Mouse (Mus musculus): Measurements from ENCODE around the gene Pim3. TPM values are rescaled to one million over a fixed set of nuclear protein-coding genes. Genes with fewer than 3 reads are reported as not detected.

Gene Pim3
- polyA plus RNA-seq, 1 experiment from 2014 or later, result 46.2 TPM

GRCm38 (mm10) chr15:88895119-88895518 lies 33.1 kb downstream of the Pim3 start:
- no peak overlapping the region for H3K4me2 ChIP-seq (replicated peaks; ENCODE audit: low read depth, low read length)
- H3K4me3 ChIP-seq (ENCODE audit: low read length), result no peak overlapping the region
- 59% methylated on average over 7 of the region's 7 CpGs for WGBS
- no peak for ATAC-seq (ENCODE audit: low FRiP score, low TSS enrichment)
- 0 out of 2 replicates have a peak, but pooled peaks cover 5% of the 10 kb centered on the region for H3K4me1 ChIP-seq (ENCODE audit: control insufficient read depth, insufficient read depth, low read length)
- no peaks in the 10 kb centered on the region for H3K36me3 ChIP-seq (ENCODE audit: control insufficient read depth, insufficient read depth, low read length)
- H3K9me3 ChIP-seq (ENCODE audit: control insufficient read depth, low read length), result no peaks in the 10 kb centered on the region
- no peak overlapping the region for H3K27ac ChIP-seq (ENCODE audit: low read depth, low read length)
- H3K27me3 ChIP-seq (ENCODE audit: control insufficient read depth, insufficient read depth, low read length), result peaks cover 4% of the 10 kb centered on the region; the same call in 1 of the 2 replicates
- H3K9ac ChIP-seq (ENCODE audit: low read depth, low read length), result no peak overlapping the region

GRCm38 (mm10) chr15:88895891-88896290 lies 33.9 kb downstream of the Pim3 start:
- Histone ChIP-seq H3K4me2 (replicated peaks; ENCODE audit: low read depth, low read length) (no peak overlapping the region), H3K4me3 (ENCODE audit: low read length) (no peak overlapping the region), H3K27me3 (ENCODE audit: control insufficient read depth, insufficient read depth, low read length) (peaks cover 4% of the 10 kb centered on the region; the same call in 1 of the 2 replicates), H3K4me1 (ENCODE audit: control insufficient read depth, insufficient read depth, low read length) (no peaks in the 10 kb centered on the region), H3K9ac (ENCODE audit: low read depth, low read length) (no peak overlapping the region), H3K36me3 (ENCODE audit: control insufficient read depth, insufficient read depth, low read length) (no peaks in the 10 kb centered on the region), H3K27ac (ENCODE audit: low read depth, low read length) (no peak overlapping the region), H3K9me3 (ENCODE audit: control insufficient read depth, low read length) (no peaks in the 10 kb centered on the region)
- WGBS, result 87% methylated on average over 6 of the region's 6 CpGs
- no peak for ATAC-seq (ENCODE audit: low FRiP score, low TSS enrichment)

- Histone ChIP-seq H3K36me3 (ENCODE audit: control insufficient read depth, insufficient read depth, low read length) (no peaks in the 10 kb centered on the region), H3K9ac (ENCODE audit: low read depth, low read length) (no peak overlapping the region), H3K27me3 (ENCODE audit: control insufficient read depth, insufficient read depth, low read length) (peaks cover 4% of the 10 kb centered on the region; the same call in 1 of the 2 replicates), H3K4me2 (replicated peaks; ENCODE audit: low read depth, low read length) (no peak overlapping the region), H3K4me1 (ENCODE audit: control insufficient read depth, insufficient read depth, low read length) (no peaks in the 10 kb centered on the region), H3K9me3 (ENCODE audit: control insufficient read depth, low read length) (no peaks in the 10 kb centered on the region), H3K27ac (ENCODE audit: low read depth, low read length) (no peak overlapping the region), H3K4me3 (ENCODE audit: low read length) (no peak overlapping the region)
- no peak for ATAC-seq (ENCODE audit: low FRiP score, low TSS enrichment)
- 82% methylated on average over 10 of the region's 10 CpGs for WGBS
These were observed 34.5 kb downstream of the Pim3 start for GRCm38 (mm10) chr15:88896341-88896980.

GRCm38 (mm10) chr15:88902200-88902875 lies 40.4 kb downstream of the Pim3 start:
- Histone ChIP-seq H3K9me3 (ENCODE audit: control insufficient read depth, low read length) (no peaks in the 10 kb centered on the region), H3K4me1 (ENCODE audit: control insufficient read depth, insufficient read depth, low read length) (no peaks in the 10 kb centered on the region), H3K27me3 (ENCODE audit: control insufficient read depth, insufficient read depth, low read length) (no peaks in the 10 kb centered on the region), H3K4me3 (ENCODE audit: low read length) (no peak overlapping the region), H3K36me3 (ENCODE audit: control insufficient read depth, insufficient read depth, low read length) (no peaks in the 10 kb centered on the region), H3K4me2 (replicated peaks; ENCODE audit: low read depth, low read length) (no peak overlapping the region), H3K9ac (ENCODE audit: low read depth, low read length) (no peak overlapping the region), H3K27ac (ENCODE audit: low read depth, low read length) (no peak overlapping the region)
- 85% methylated on average over 15 of the region's 15 CpGs for WGBS
- ATAC-seq (ENCODE audit: low FRiP score, low TSS enrichment), result no peak

- H3K4me3 ChIP-seq (ENCODE audit: low read length), result no peak overlapping the region
- 100% methylated on average over 1 of the region's 1 CpGs for WGBS
These were observed 41.1 kb downstream of the Pim3 start for GRCm38 (mm10) chr15:88903086-88903485.

GRCm38 (mm10) chr15:88904056-88904811 lies 42.2 kb downstream of the Pim3 start:
- Histone ChIP-seq H3K4me3 (ENCODE audit: low read length) (no peak overlapping the region), H3K4me2 (replicated peaks; ENCODE audit: low read depth, low read length) (no peak overlapping the region), H3K36me3 (ENCODE audit: control insufficient read depth, insufficient read depth, low read length) (no peaks in the 10 kb centered on the region), H3K9me3 (ENCODE audit: control insufficient read depth, low read length) (no peaks in the 10 kb centered on the region), H3K9ac (ENCODE audit: low read depth, low read length) (no peak overlapping the region), H3K27me3 (ENCODE audit: control insufficient read depth, insufficient read depth, low read length) (no peaks in the 10 kb centered on the region), H3K4me1 (ENCODE audit: control insufficient read depth, insufficient read depth, low read length) (no peaks in the 10 kb centered on the region), H3K27ac (ENCODE audit: low read depth, low read length) (no peak overlapping the region)
- no peak for ATAC-seq (ENCODE audit: low FRiP score, low TSS enrichment)
- 82% methylated on average over 14 of the region's 14 CpGs for WGBS

More at GRCm38 (mm10) chr15:88903086-88903485, 41.1 kb downstream of the Pim3 start:
- no peaks in the 10 kb centered on the region for H3K27me3 ChIP-seq (ENCODE audit: control insufficient read depth, insufficient read depth, low read length)
- no peaks in the 10 kb centered on the region for H3K36me3 ChIP-seq (ENCODE audit: control insufficient read depth, insufficient read depth, low read length)
- no peaks in the 10 kb centered on the region for H3K4me1 ChIP-seq (ENCODE audit: control insufficient read depth, insufficient read depth, low read length)
- H3K4me2 ChIP-seq (replicated peaks; ENCODE audit: low read depth, low read length), result no peak overlapping the region
- no peaks in the 10 kb centered on the region for H3K9me3 ChIP-seq (ENCODE audit: control insufficient read depth, low read length)
- no peak for ATAC-seq (ENCODE audit: low FRiP score, low TSS enrichment)
- no peak overlapping the region for H3K27ac ChIP-seq (ENCODE audit: low read depth, low read length)
- H3K9ac ChIP-seq (ENCODE audit: low read depth, low read length), result no peak overlapping the region

GRCm38 (mm10) chr15:88906347-88906746 lies 44.4 kb downstream of the Pim3 start:
- H3K9ac ChIP-seq (ENCODE audit: low read depth, low read length), result no peak overlapping the region
- ATAC-seq (ENCODE audit: low FRiP score, low TSS enrichment), result no peak
- H3K4me3 ChIP-seq (ENCODE audit: low read length), result no peak overlapping the region
- H3K36me3 ChIP-seq (ENCODE audit: control insufficient read depth, insufficient read depth, low read length), result no peaks in the 10 kb centered on the region
- H3K9me3 ChIP-seq (ENCODE audit: control insufficient read depth, low read length), result no peaks in the 10 kb centered on the region
- no peaks in the 10 kb centered on the region for H3K4me1 ChIP-seq (ENCODE audit: control insufficient read depth, insufficient read depth, low read length)
- no peaks in the 10 kb centered on the region for H3K27me3 ChIP-seq (ENCODE audit: control insufficient read depth, insufficient read depth, low read length)
- H3K27ac ChIP-seq (ENCODE audit: low read depth, low read length), result no peak overlapping the region
- H3K4me2 ChIP-seq (replicated peaks; ENCODE audit: low read depth, low read length), result no peak overlapping the region
- 77% methylated on average over 4 of the region's 4 CpGs for WGBS

- no peak for ATAC-seq (ENCODE audit: low FRiP score, low TSS enrichment)
- no peaks in the 10 kb centered on the region for H3K36me3 ChIP-seq (ENCODE audit: control insufficient read depth, insufficient read depth, low read length)
- no peak overlapping the region for H3K4me3 ChIP-seq (ENCODE audit: low read length)
- H3K4me2 ChIP-seq (replicated peaks; ENCODE audit: low read depth, low read length), result no peak overlapping the region
- H3K9ac ChIP-seq (ENCODE audit: low read depth, low read length), result no peak overlapping the region
- no peak overlapping the region for H3K27ac ChIP-seq (ENCODE audit: low read depth, low read length)
- H3K4me1 ChIP-seq (ENCODE audit: control insufficient read depth, insufficient read depth, low read length), result no peaks in the 10 kb centered on the region
- no peaks in the 10 kb centered on the region for H3K9me3 ChIP-seq (ENCODE audit: control insufficient read depth, low read length)
- H3K27me3 ChIP-seq (ENCODE audit: control insufficient read depth, insufficient read depth, low read length), result no peaks in the 10 kb centered on the region
- 92% methylated on average over 7 of the region's 7 CpGs for WGBS
These were observed 53.1 kb downstream of the Pim3 start for GRCm38 (mm10) chr15:88915046-88915445.
